Mouse (Mus musculus) left cerebral cortex, postnatal 14 days (tissue): ENCODE measurements around the gene Gpatch8. TPM values are rescaled to one million over a fixed set of nuclear protein-coding genes. Genes with fewer than 3 reads are reported as not detected.
"Not testable (repeated sequence)": the region's sequence is repeated elsewhere in the genome, so short reads cannot be mapped to it uniquely, and the experiment has no call there.

Source experiments
- DNase-seq, 2 experiments: peaks; one replicate each; pipeline ENCODE4 v3.0.0; 2021 to 2022; ENCODE audit warnings: low spot score in 2 of 2, mixed read lengths in 1 of 2
- intact Hi-C: fragments of 180-260 bp; cut with DNase I; formaldehyde crosslinking; loops from one replicate; pipeline ENCODE4 v1.15.1; 2025
- total RNA-seq, 2 experiments: library from RNA; stranded (reverse); gene quantifications; 2 replicates each; pipeline ENCODE4 v1.2.3; 2021

Gene Gpatch8
- total RNA-seq, 2 experiments from 2014 or later: 52.1 to 62.1 TPM

DNA sequence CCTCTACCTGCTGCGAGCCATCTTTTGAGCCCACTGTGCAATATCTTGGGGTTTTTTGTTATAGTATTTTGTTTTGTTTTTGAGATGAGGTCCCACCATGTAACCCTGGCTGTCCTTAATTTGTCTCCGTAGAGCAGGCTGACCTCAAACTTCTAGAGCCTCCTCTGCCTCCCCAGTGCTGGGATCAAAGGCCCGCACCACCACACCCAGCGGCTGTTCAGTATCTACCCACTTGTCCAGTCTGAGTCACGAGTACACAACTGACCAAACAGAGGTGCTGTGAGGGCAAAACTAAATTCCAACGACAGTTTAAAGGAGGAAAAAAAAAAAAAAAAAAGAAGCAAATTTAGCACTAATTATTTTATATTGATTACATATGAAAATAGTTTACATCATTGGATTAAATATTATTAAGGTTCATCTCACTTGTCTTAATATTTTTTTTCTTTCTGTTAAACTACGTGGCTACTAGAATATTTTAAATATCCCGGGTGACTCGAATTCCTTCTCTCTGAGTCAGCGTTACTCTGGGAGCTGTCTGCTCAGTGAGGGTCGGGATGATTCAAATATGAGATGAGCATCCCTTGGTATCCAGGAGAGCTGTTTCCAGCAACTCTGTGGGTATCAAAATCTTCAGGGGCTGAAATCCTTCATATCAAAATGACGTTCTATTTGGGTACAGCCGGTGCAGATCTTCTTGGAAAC lies 20.0 kb upstream of the Gpatch8 start:
- no peak for DNase-seq
- intact Hi-C loops: no loop called here

DNA sequence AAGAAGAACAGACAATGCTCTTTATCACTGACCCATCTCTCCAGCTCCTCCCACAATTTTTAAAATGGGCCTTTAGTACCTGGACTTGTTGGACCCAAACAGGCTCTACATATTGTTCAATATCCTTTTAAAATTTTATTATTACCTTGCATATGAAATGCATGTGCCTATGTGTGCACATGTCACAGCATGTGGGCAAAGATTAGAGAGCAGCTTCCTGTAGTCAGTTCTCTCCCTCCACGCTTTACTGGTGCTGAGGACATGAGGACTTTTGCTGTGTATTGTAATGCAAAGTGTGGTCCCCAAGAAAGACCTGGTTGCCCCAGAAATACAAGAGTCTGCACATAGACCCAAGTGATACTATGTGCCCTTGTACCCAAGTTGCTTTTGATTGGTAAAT lies 18.8 kb upstream of the Gpatch8 start:
- intact Hi-C loops: no loop called here
- no peak for DNase-seq

DNA sequence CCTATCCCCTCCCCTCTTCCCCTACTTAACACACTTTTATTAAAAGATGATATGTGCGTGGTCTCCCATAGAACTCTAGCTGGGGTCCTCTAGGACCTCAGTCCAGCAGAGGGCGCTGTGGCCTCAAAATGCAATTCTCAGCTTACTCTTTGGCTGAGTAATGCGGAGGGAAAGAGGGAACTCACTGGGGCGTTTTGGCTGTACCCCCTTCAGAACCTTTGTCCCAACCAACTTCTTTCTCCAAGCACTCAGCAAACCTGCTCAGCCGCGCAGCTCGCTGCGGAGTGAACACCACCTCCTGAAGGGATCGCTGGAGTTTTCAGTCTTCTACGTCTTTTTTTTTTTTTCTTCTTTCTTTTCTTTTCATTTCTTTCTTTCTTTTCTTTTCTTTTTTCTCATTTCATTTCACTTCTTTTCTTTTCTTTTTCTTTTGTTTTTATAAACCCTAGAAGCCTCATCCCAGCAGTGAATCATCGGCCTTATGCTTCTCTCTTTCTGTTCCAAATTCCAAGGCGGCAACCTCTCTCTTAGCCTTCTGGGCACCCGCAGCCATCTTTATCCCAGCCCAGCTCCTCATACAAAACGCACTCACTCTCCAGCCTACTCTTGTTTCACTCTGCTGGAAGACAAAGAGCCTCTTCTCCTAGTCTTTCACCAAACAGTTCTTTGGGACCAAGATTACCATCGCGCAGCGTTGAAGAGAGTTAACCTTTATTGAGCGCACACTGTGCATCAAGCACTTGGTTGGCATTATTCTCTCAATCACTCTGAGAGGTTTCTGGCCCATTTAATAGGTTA lies 16.9 kb upstream of the Gpatch8 start:
- intact Hi-C loops: loop anchor here (2.0 kb wide), 1 partner anchor 78 kb away; no protein-coding TSS in a partner anchor
- peak; percentile 60 to 88 for DNase-seq

DNA sequence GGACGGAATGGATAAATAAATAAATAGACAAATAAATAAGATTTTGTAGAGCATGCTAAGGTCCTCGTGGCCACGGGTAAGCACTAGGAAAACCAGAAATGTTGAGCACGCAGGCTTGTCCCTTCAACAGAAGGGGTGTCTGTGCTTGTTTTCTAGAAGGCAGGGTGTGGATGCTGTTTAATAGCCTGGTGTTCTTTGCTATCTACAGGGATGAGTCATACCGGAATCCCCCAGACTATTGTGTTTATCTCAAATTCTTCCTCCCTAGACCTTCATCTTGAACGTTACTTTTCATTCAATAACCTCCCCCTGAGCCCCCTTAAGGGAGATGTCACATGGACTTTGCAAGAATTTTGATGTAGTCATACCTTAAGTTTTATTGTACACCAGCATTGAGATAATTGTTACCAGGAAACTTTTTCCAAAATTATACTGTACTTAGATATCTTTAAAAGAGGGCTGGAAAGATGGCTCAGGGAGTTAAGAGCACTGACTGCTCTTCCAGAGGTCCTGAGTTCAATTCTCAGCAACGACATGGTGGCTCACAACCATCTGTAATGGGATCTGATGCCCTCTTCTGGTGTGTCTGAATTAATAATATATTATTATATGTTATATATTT lies 12.7 kb upstream of the Gpatch8 start:
- no peak for DNase-seq
- intact Hi-C loops: no loop called here

DNA sequence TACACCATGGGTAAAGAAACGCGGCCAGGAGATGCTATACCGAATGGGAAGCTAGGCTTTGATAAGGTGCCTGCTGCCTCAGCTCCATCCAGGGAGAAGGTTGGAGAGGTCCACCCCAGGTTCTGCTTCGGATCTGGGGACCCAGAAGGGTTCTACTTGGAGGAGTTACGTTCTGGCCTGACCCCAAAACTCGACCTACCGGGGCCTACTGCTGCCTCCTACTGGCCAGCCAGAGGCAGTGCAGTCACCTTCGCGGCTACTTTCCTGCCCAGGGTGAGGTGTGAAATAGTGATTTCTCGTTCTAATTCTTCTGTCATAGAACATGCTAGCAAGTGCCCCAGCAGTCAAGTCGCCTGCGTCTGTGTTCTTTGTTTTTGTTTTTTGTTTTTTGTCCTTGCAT lies 12.0 kb upstream of the Gpatch8 start:
- intact Hi-C loops: no loop called here
- DNase-seq: no peak

DNA sequence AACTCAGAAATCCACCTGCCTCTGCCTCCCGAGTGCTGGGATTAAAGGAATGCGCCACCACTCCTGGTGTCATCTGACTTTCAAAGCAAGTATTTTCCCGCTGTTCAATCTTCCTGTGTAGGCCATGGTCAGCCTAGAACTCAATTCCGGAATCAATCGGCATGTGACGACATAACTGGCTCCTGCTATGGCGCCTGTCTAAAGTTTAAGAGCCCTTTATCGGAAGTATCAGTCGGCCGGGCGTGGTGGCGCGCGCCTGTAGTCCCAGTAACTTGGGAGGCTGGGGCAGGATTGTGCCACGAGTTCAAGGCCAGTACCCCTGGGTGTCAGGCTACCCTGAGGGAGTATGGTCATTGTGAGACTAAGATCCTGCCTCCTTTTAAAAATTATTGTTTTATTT lies 11.5 kb upstream of the Gpatch8 start:
- no peak for DNase-seq
- intact Hi-C loops: no loop called here

DNA sequence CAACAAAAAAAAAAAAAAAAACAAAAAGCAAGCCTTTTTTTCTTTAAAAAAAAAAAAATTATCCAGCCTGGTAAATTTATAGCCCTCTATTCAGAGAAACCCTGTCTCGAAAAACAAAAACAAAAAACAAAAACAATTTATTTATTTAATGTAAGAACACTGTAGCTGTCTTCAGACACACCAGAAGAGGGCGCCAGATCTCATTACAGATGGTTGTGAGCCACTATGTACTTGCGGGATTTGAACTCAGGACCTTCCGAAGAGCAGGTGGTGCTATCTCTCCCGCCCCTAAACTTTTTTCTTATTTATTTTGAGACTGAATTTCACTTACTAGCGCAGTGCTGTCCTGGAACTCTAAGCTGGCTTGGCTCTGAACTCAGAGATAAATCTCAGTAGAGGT lies 11.0 kb upstream of the Gpatch8 start:
- intact Hi-C loops: no loop called here
- DNase-seq: no peak

DNA sequence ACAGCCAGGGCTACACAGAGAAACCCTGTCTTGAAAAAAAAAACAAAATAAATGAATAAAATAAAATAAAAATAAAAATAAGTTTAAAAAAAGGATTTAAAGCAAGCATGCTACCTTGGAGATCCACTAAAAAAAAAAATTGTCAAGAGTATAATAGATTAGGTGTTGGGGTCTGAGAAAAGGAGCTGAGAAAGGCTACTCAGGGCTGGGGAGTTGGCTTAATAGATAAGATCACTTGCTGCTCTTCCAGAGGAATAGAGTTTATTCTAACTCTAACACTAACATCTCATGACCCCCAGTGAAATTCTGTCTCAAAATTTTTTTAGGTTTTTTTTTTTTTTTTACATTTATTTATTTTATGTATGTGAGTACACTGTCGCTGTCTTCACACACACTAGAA lies 10.1 kb upstream of the Gpatch8 start:
- intact Hi-C loops: no loop called here
- no peak for DNase-seq

DNA sequence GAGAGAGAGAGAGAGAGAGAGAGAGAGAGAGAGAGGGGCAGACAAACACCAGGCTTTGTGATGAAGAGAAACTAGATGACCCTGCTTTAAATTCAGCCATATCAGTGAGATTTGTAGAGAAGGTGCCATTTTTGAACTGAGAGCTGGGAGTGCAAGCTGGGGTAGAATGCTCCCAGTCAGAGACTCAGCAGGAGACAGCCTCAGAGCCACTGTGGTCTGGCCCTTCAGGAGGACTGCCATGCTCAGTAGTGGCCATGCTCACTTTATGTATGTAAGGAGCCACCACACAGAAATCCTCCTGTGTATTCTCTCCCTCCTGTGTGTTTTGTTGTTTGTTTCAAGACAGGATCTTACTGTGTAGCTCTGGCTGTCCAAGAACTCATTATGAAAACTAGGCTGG lies 9.5 kb upstream of the Gpatch8 start:
- intact Hi-C loops: no loop called here
- no peak for DNase-seq

DNA sequence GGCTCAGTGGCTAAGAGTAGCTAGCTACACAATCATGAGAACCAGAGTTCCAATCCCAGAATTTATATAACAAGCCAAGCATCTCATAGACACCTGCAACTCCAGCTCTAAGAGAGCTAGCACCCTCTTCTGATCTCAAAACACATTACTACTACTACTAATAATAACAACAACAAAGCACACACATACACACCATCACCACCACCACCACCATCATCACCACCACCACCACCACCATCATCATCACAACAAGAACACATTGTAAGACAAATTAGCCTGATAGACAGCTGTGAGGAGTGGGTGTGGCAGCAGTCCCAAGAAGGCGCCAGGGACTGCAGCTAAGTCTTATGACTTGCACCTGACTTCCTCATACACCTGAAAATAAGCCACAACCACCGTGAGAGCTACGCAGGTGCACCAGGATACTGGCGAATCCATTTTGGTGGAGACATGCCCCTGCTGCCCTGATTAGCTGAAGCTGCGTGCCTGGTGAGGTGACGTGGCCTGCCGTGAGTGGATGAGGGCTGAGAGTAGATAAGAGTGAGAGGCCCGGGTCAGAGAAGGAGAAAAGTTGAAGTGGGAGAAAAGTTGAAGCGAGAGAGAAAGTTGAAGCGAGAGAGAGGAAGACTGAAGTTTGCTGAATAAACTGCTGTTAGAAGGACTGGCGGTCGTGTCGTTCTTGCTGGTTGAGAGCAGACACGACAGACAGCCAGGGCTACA lies 8.9 kb upstream of the Gpatch8 start:
- intact Hi-C loops, DNase-seq: not testable (repeated sequence)

DNA sequence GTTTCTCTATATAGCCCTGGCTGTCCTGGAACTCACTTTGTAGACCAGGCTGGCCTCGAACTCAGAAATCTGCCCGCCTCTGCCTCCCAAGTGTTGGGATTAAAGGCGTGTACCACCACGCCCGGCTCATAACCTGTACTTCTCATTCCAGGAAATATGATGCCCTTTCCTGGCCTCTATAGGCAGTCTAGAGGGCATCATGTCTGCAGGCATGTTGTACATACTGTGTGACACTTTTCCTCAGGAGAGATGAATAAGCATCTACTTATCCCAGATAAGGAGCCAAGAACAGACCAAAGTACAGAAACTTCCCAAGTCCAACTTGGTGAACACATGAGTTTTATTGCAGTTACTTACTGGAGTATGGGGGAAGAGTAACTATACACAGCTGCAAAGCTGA lies 2.5 kb upstream of the Gpatch8 start:
- DNase-seq: no peak
- intact Hi-C loops: loop anchor here (5.0 kb wide), 1 partner anchor 71 kb away; no protein-coding TSS in a partner anchor

DNA sequence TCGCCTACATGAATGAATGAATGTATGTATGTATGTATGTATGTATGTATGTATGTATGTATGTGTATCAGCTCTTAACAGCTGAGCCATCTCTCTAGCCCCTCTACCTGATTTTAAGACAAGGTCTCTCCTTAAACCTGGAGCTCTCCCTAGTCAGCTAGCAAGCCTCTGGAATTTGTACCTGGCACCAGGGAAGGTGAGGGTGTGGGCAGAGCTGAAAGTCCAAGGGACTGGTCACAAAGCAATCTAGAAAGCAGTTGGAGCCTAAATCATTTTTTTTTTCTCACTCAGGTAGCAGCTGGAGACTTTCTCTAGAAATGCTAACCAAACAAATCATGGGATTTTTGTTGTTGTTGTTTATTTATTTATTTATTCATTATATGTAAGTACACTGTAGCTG lies 1.2 kb upstream of the Gpatch8 start:
- DNase-seq: no peak
- intact Hi-C loops: loop anchor here (5.0 kb wide), 1 partner anchor 70 kb away; no protein-coding TSS in a partner anchor

DNA sequence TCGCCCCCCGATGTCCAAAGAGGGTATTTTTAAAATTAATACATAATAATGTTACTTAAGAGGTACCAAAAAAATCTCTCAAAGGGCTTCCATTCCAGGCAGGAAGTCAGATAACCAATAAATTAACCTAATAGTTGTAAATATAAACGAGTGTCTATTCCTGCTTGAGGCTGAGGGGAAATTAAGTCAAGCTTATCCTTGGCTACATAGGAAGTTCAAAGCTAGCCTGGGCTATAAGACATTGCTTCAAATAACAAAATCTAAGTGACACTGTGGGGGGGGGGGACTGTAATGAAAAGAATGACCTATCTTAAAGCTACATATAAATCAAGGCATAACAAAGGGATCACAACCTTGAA lies 503 bp upstream of the Gpatch8 start:
- intact Hi-C loops: loop anchor here (5.0 kb wide), 1 partner anchor 69 kb away; no protein-coding TSS in a partner anchor
- no peak for DNase-seq

DNA sequence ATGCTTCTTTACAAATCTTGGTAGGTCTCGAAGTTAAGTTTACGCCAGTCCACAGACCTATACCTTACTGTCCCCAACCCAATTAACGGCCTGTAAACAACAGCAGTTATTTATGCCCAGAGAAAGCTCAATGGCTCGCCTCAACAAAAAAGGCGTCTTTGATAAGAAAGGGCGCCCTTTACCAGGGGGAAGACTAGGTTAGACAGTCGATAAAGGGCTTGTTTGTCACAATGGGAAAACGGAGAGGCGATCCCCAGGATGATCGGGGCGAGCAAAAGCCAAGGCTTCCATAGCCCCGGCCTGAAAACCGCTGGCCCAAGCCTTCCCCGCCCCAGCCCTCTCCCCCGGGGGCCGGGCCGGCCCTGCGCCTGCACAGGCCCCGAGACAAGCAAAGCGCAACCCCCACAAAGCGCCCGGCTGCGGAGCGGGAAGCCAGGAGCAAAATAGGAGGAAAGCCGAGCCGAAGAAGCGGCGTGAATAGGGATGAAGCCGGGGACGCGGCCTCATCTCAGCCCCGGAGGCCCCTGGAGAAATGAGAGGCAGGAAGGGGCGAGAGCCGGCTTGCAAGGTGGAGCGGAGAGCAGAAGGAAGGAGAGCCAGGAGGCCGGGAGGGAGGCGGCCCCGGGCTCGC lies 677 bp downstream of the Gpatch8 start:
- intact Hi-C loops: loop anchor here (5.0 kb wide), 1 partner anchor 68 kb away; no protein-coding TSS in a partner anchor

DNA sequence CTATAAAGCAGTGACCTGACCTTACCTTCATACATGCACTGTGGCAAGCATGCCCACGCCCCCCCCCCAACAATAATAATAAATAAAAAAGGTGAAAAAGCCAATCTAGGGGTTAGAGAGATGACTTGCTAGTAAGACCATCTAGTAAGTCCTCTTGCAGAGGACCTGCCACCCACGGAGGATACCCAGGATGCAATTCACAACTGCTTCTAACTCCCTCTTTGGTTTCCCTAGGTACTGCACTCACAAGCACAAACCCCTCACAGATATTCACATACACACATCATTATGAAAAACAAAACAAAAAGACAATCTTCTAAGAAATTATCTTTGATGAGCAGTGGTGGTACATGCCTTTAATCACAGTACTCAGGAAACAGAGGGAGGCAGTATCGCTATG lies 4.1 kb downstream of the Gpatch8 start:
- intact Hi-C loops: no loop called here

More for the DNA sequence above, 677 bp downstream of the Gpatch8 start:
- no peak for DNase-seq

DNA sequence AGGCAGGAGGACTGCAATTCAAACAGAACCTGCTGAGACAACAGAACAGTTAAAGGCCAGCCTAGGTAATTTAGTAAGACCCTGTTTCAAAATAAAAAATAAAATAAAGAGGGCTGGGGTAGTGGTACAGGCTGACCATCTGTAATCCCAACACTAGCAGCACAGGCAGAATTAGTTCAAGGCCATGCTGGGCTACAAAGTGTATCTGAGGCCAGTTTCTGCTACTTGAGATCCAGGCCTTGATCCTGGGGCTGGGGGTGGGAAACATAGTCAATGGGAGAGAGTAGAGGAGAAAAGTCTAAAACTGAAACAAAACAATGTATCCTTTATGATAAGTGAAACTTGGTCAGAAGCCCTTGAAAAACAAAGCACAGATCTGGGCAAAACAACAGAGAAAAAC lies 5.0 kb downstream of the Gpatch8 start:
- intact Hi-C loops: no loop called here
- DNase-seq: no peak

More for the DNA sequence above, 4.1 kb downstream of the Gpatch8 start:
- no peak for DNase-seq

DNA sequence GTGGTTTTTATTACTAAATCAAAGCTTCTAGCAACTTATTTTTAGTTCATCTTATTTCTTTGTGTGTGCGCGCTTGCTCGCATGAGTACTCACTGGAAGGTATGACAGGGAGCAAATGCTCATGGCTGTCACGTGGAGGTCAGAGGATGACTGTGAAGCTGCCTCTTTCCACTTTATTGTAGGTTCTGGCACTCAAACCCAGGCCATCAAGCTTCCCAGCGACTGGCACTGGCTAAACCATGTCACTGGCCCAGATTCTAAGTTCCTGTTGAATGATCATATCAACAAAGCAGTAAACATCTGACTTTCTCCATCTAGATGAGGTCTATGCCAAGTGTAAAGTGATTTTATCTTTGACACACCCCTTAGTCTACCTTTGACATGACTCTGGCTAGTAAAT lies 14.7 kb downstream of the Gpatch8 start:
- intact Hi-C loops: no loop called here
- no peak for DNase-seq

DNA sequence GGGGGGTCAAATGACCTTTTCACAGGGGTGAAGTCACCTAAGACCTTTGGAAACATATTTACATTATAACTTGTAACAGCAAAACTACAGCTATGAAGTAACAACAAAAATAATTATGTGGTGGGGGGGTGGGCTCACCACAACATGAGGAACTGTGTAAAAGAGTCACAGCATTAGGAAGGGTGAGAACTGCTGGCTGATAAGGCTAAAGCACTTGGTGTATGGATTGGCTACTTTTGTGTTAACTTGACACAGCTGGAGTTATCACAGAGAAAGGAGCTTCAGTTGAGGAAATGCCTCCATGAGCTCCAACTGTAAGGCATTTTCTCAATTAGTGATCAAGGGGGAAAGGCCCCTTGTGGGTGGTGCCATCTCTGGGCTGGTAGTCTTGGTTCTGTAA lies 15.9 kb downstream of the Gpatch8 start:
- intact Hi-C loops, DNase-seq: not testable (repeated sequence)

DNA sequence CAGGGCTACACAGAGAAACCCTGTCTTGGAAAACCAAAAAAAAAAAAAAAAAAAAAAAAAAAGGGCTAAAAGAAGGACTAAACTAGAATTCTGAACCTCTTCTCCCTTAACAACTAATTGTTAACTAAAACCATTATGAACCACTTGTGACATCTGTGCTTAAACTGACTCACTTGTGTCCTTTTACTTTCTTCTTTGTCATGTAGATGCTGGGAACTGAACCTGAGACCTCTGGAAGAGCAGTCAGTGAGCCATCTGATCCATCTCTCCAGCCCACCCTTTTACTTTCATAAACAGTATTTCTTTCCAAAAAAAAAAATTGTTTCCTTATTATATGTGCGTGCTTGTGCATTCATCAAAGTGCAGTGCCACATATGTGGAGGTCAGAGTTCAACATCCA lies 16.5 kb downstream of the Gpatch8 start:
- DNase-seq: no peak
- intact Hi-C loops: no loop called here
